Mouse (Mus musculus): ENCODE data around the gene Nlgn3. TPM values are rescaled to one million over a fixed set of nuclear protein-coding genes. Genes with fewer than 3 reads are reported as not detected.

The Nlgn3 gene
- polyA plus RNA-seq (2012; ENCODE audit: insufficient read depth, low replicate concordance): 0.22 TPM in 1 of 2 replicates, not detected in the other

DNA sequence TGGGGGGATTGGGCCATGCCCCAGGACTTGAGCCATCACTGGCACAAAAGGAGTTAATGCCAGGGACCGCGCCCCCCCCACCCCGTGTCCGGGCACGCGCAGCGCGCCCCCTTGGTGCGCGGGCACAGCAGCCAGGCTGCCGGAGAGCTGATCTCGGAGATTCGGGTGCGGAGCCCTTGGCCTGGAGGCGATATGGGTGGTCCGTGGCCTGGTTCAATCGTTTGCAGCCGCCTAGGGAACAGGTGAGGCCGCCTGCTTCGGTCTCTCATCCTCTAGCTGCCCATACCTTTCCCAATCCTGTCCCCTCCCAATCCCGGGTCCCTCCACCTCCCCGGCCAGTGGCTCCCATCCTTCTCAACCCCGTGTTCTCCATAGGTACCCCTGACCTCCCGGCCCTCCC is at the start of gene Nlgn3:
Gene Nlgn3, plus strand, starts transcription at position 114 of the 400 bp plus-strand sequence.
- H3K4me1 ChIP-seq: no peaks in the 10 kb centered on the region
- no peak within 1 kb of the TSS for H3K4me3 ChIP-seq (replicated peaks)
- H3K9me3 ChIP-seq: no peaks in the 10 kb centered on the region
- TF ChIP-seq FLI1 (IDR thresholded peaks at IDR 0.05; ENCODE audit: low read length) (no peak), GATA1 (IDR thresholded peaks at IDR 0.05; ENCODE audit: borderline replicate concordance, low read length) (no peak)
- peaks cover 42% of the 10 kb centered on the region for H3K36me3 ChIP-seq (replicated peaks; ENCODE audit: low read length)
- peaks cover 58% of the 10 kb centered on the region for H3K27me3 ChIP-seq (replicated peaks)

DNA sequence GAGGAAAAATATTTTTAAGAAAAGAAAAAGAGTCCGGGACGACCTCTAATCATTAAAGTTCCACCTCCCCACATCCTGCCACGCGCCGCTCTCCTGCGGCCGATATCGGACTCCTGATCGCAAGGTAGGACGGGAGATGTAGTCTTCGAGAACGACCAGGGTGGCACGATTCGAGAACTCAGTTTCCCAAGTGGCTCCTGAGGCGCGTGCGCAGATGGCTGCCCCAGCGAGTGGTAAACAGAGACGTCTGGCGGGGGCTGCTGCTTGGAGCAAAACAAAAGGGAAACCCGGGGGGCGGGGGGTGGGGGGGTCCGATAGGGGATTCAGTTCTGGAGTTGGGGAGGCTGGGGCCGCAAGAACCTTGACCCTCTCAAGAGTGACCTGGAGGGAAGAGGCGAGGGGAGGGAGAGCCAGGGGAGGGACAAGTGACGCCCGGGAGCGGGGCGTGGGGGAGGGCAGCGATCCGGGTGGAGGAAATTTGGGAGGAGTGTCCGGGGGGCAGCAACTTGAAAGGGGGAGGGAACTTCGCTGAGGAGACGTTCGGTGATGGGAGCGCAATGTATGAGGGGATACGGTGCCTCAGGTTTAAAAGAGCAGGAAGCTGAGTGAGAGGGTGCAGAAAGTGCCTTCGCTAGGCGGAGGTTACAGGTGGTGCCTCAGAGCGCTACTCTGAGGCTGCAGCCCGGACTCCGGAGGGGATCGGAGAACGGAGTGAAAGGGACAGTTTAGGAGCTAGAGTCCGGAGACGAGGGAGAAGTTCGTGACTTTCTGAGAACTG is 44.8 kb upstream of the Nlgn3 start, which contains the start of gene Foxo4:
Gene Foxo4, plus strand, starts transcription at position 577 of the 778 bp plus-strand sequence.
- TF ChIP-seq FLI1 (IDR thresholded peaks at IDR 0.05; ENCODE audit: low read length): no peak
- TF ChIP-seq GATA1 (IDR thresholded peaks at IDR 0.05; ENCODE audit: borderline replicate concordance, low read length): no peak
- Histone ChIP-seq H3K9me3 (peaks cover 21% of the 10 kb centered on the region), H3K36me3 (replicated peaks; ENCODE audit: low read length) (peaks cover 17% of the 10 kb centered on the region), H3K4me1 (peaks cover 4% of the 10 kb centered on the region; the same call in 1 of the 2 replicates), H3K27me3 (replicated peaks) (peaks cover 31% of the 10 kb centered on the region), H3K4me3 (replicated peaks) (peak within 1 kb of the TSS; percentile 94)

DNA sequence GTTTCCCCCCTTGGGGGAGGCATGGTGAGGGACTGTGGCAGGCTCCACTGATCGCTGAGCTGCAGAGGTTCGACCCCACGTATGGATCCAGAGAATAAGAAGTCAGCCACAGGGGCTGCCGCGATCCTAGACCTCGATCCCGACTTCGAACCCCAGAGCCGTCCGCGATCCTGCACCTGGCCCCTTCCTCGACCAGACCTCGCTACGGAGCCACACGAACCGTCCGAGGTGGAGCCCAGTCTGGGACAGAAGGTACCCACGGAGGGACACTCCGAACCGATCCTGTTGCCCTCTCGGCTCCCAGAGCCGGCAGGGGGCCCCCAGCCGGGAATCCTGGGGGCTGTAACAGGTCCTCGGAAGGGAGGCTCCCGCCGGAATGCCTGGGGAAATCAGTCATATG is 44.2 kb upstream of the Nlgn3 start:
- Histone ChIP-seq H3K4me1 (peaks cover 4% of the 10 kb centered on the region; the same call in 1 of the 2 replicates), H3K27me3 (replicated peaks) (peaks cover 28% of the 10 kb centered on the region), H3K36me3 (replicated peaks; ENCODE audit: low read length) (peaks cover 23% of the 10 kb centered on the region), H3K9me3 (peaks cover 21% of the 10 kb centered on the region), H3K4me3 (replicated peaks) (peak overlapping the region; percentile 94)
- TF ChIP-seq GATA1 (IDR thresholded peaks at IDR 0.05; ENCODE audit: borderline replicate concordance, low read length) (no peak), FLI1 (IDR thresholded peaks at IDR 0.05; ENCODE audit: low read length) (no peak)

DNA sequence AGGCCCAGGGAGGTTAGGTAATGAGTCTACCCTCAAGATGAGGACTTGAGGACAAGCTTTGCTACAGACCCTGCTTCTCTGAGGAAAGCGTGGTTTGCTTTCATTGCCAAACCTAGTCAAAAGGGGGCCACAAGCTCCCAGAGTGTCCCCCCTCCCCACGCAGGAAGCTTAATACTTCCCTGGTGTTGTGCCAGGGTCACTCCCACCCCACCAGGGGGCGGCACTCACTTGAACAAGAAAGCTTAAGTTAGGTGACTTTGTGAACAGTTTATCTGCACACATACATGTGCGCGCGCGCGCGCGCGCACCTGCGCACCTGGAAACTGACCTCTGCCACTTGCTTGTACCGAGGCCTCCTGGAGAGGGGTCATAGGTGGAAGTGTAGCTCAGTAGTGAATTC is 42.4 kb upstream of the Nlgn3 start:
- peaks cover 16% of the 10 kb centered on the region for H3K4me1 ChIP-seq
- peaks cover 23% of the 10 kb centered on the region for H3K36me3 ChIP-seq (replicated peaks; ENCODE audit: low read length)
- peaks cover 30% of the 10 kb centered on the region for H3K27me3 ChIP-seq (replicated peaks)
- TF ChIP-seq GATA1 (IDR thresholded peaks at IDR 0.05; ENCODE audit: borderline replicate concordance, low read length) (no peak), FLI1 (IDR thresholded peaks at IDR 0.05; ENCODE audit: low read length) (no peak)
- H3K9me3 ChIP-seq: peaks cover 21% of the 10 kb centered on the region
- no peak overlapping the region for H3K4me3 ChIP-seq (replicated peaks)

DNA sequence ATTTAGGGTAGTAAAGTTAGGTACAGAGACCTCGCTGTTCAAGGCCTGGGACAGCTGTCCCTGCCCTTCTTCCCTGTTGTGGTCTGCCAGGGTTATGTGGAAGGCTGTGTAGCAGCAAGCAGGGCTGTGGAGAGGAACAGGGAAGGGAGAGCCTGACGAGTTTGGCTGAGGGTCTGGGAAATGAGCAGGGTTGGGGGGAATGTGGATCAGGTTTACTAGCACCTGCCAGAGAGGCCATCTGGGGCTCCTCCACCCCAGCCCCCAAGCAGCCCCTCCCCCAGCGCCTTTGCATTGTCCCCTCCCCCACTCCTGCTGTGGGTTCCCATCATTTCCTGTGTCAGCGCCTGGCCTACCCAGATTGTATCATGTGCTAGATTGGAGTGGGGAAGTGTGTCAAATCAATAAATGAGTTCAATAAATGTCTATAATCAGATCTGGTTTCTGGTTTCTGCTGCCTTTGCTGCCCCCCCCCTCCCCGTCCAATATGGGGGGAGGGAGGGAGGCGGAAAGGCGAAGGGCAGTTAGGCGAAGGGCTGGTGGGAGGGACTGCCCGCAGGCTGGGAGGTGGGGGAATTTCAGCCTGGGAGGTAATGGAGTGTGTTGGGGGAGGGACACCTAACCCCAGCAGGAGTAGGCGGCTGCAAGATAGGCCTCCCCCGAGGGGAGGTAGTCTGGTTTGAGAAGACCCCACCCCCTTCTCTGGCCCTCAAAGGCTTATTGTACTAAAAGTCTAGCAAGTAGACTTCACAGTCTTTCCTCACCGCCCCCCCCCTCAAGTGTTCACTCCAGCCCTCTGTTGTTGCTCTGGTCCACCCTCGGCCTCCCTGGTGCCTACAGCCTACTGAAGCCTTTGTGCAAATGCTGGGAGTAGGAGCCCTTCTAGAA is 38.3 kb upstream of the Nlgn3 start:
- peaks cover 24% of the 10 kb centered on the region for H3K4me1 ChIP-seq
- peak overlapping the region; percentile 33 for H3K4me3 ChIP-seq (replicated peaks)
- H3K36me3 ChIP-seq (replicated peaks; ENCODE audit: low read length): peaks cover 42% of the 10 kb centered on the region
- peaks cover 35% of the 10 kb centered on the region for H3K27me3 ChIP-seq (replicated peaks)
- peaks cover 2% of the 10 kb centered on the region; the same call in 1 of the 2 replicates for H3K9me3 ChIP-seq
- no peak for TF ChIP-seq GATA1 (IDR thresholded peaks at IDR 0.05; ENCODE audit: borderline replicate concordance, low read length)
- no peak for TF ChIP-seq FLI1 (IDR thresholded peaks at IDR 0.05; ENCODE audit: low read length)

DNA sequence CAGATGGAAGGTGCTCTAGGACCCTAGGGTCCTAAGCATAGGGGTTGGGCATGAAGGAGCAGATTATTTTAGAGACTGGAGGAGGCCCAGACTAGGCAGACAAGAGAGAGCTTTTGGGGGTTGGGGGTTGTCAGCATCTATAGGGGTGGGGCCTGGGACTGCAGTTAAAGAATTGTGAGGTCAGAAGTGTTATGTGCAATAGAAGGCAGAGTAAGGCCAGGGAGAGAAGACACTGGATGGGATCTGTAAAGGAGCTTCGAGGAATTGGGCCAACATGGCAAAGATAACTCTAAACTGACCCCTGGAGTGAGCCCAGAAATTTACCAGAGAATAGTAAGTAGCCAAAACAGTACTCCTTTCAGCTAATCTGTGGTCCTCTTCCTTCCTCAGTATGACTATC is 35.1 kb upstream of the Nlgn3 start, which contains the start of gene Gm614:
Gene Gm614, minus strand, starts transcription at position 101 of the 400 bp plus-strand sequence.
- H3K4me1 ChIP-seq: peaks cover 52% of the 10 kb centered on the region
- no peaks in the 10 kb centered on the region for H3K9me3 ChIP-seq
- TF ChIP-seq FLI1 (IDR thresholded peaks at IDR 0.05; ENCODE audit: low read length) (no peak), GATA1 (IDR thresholded peaks at IDR 0.05; ENCODE audit: borderline replicate concordance, low read length) (no peak)
- no peak within 1 kb of the TSS for H3K4me3 ChIP-seq (replicated peaks)
- H3K36me3 ChIP-seq (replicated peaks; ENCODE audit: low read length): peaks cover 32% of the 10 kb centered on the region
- H3K27me3 ChIP-seq (replicated peaks): peaks cover 34% of the 10 kb centered on the region

DNA sequence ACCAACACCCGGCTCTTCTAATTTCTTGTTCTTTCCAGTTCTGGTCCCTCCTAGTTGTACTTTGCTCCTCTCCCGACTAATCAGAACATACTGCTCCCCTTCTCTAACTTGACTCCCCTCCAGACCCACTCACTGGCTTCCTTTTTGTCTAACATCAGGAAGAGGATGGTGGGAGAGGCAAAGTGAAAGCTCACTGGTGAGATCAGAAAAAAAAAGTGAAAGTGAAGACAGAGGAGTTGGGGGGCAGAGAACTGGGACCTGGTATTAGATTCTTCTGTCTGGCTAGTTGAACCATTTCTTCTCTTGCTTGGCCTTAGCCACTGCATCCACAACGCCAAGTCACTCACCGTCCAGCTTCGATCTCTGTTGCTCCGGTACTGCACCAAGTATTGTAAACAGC is 32.3 kb upstream of the Nlgn3 start:
- Histone ChIP-seq H3K9me3 (no peaks in the 10 kb centered on the region), H3K36me3 (replicated peaks; ENCODE audit: low read length) (peaks cover 24% of the 10 kb centered on the region), H3K4me3 (replicated peaks) (peak overlapping the region; percentile 59), H3K27me3 (replicated peaks) (peaks cover 33% of the 10 kb centered on the region), H3K4me1 (peaks cover 40% of the 10 kb centered on the region)
- TF ChIP-seq FLI1 (IDR thresholded peaks at IDR 0.05; ENCODE audit: low read length) (no peak), GATA1 (IDR thresholded peaks at IDR 0.05; ENCODE audit: borderline replicate concordance, low read length) (no peak)

DNA sequence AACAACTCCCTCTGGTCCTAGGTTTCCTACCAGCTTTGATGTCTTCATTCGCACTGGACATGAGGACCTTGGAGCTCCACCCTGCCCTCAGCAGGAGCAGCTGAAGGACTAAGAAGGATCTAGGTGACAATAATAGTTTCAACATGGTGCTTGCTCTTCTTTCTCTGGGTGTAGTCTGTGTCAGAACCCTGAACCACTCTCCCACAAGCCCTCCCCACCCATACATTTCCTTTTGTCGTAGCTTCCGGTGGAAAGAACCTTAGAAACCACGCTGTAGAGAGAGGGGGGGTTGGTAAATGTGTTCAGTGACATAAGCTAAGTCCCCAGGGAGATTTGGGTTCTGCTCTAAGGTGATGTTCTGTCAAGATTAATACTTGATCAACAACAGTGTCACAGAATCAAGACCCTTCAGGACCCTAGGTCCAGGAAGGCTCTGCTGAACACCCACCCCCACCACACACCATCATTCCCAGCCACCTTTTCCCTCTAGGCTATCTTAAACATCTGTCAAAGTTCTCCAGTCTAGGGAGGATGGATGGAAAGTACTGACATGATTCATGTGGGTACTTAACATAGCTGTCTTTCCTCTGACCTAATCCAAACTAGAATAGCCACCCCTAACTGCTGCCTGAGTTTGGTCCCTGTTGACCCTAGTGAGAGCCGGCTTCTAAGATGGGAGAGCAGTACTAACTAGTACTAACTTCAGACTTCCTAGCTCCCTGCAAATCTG is 30.8 kb upstream of the Nlgn3 start, which contains the start of gene Il2rg:
Gene Il2rg, minus strand, starts transcription at position 231 of the 730 bp plus-strand sequence.
- Histone ChIP-seq H3K4me1 (peaks cover 40% of the 10 kb centered on the region), H3K9me3 (no peaks in the 10 kb centered on the region), H3K27me3 (replicated peaks) (peaks cover 36% of the 10 kb centered on the region), H3K4me3 (replicated peaks) (peak within 1 kb of the TSS; percentile 88), H3K36me3 (replicated peaks; ENCODE audit: low read length) (peaks cover 22% of the 10 kb centered on the region)
- no peak for TF ChIP-seq FLI1 (IDR thresholded peaks at IDR 0.05; ENCODE audit: low read length)
- TF ChIP-seq GATA1 (IDR thresholded peaks at IDR 0.05; ENCODE audit: borderline replicate concordance, low read length): no peak

DNA sequence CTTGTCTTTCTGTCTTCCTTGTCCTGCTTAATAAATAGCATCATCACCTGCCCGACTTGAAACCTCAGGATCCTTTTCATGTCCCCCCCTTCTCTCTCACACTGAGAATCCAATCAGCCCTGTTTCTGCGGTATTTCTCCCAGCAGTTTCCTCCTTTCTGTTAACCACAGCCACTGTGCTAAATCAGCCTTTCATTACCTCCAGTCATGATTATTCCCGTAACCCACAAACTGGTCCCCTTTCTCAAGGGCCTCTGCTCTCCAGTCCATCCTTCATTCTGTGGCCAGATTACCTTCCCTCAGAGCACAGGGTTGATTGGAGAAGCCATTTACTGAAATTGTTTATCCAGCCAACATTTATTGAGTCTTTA is 30.2 kb upstream of the Nlgn3 start, which contains the start of gene Gm20489:
Gene Gm20489, minus strand, starts transcription at position 269 of the 370 bp plus-strand sequence.
- Histone ChIP-seq H3K4me3 (replicated peaks) (peak within 1 kb of the TSS; percentile 88), H3K9me3 (no peaks in the 10 kb centered on the region), H3K4me1 (peaks cover 40% of the 10 kb centered on the region), H3K27me3 (replicated peaks) (peaks cover 35% of the 10 kb centered on the region), H3K36me3 (replicated peaks; ENCODE audit: low read length) (peaks cover 18% of the 10 kb centered on the region)
- TF ChIP-seq FLI1 (IDR thresholded peaks at IDR 0.05; ENCODE audit: low read length) (no peak), GATA1 (IDR thresholded peaks at IDR 0.05; ENCODE audit: borderline replicate concordance, low read length) (no peak)

All from megakaryocyte, embryonic 14.5 days (primary cell).